Mouse (Mus musculus) small intestine, adult 2 months (tissue): ENCODE data around the gene Anapc16.

Experiments used
- CTCF ChIP-seq: fragments of 200-500 bp; IDR thresholded peaks from 2 replicates; pipeline ENCODE4 v1.5.1; 2012; ENCODE audit warnings: low read depth, mild to moderate bottlenecking, control low read depth, inconsistent platforms, low read length, moderate library complexity, mixed read lengths; ENCODE audit not compliant: insufficient replicate concordance, insufficient read length; ENCODE audit errors: extremely low read depth
- POLR2A ChIP-seq: fragments of 200-500 bp; IDR thresholded peaks from 2 replicates; pipeline ENCODE4 v1.6.1; 2012; ENCODE audit warnings: low read depth, mild to moderate bottlenecking, control low read depth, inconsistent platforms, low read length, moderate library complexity

DNA sequence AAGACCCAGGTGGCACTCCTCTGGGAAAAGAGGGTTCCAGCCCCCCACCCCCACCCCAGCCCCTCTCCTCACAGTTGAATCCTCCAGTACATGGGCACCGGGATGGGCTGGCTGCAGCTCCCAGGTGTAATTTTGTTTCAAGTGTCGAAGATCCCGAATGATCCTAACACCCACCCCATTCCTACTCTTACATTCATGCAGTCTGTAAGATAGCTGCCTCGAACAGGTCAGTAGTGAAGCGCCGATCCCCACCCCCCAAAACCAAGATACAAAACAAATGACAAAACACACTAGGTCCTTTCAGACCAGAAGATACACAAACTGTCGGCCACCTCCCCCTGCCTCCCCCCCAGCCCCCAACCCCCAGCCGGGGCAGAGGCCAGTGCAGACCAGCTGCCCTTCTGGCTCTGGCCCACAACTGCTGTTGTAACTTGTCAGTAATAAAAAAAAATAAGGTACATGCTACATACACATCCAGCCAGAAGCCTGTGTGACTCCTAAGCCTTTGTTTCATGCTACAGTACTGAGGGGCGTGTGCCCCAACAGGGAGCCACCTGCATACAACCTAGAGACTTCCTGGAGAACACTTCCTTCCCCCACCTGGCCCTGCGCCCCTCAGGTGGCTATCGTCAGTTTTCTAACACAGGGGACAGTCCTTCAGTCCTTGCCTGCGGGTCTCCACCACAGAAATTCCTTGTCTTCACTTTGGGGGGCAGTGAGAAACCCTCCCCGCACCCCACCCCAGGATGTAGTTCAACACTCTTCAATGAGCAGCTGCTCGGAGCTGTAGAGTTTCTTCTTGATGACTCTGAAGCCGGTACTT, 52.9 kb downstream of the Anapc16 start:
- TF ChIP-seq POLR2A (no peak), CTCF (no peak)
